Mouse (Mus musculus): Measurements from ENCODE around the gene AI413582.

The AI413582 gene

GRCm38 (mm10) chr17:27520557-27520956 lies 45.0 kb downstream of the AI413582 start:
- peak in 1 of 2 experiments; percentile 80 for DNase-seq (ENCODE audit: low spot score in 2 of 2)

GRCm38 (mm10) chr17:27518700-27519595 lies 46.6 kb downstream of the AI413582 start:
- DNase-seq (ENCODE audit: low spot score in 2 of 2): no peak

- no peak for DNase-seq (ENCODE audit: low spot score in 2 of 2)
Observed at GRCm38 (mm10) chr17:27518296-27518695, 47.3 kb downstream of the AI413582 start.

- no peak for DNase-seq (ENCODE audit: low spot score in 2 of 2)
Observed at GRCm38 (mm10) chr17:27513916-27514762, 51.4 kb downstream of the AI413582 start.
